Mouse (Mus musculus) hindbrain, embryonic 15.5 days (tissue): ENCODE results near the gene Znhit3. TPM values are rescaled to one million over a fixed set of nuclear protein-coding genes. Genes with fewer than 3 reads are reported as not detected.
A peak's percentile ranks its signal among the peaks of the same experiment; 100 is the strongest.
"Not testable (repeated sequence)": the region's sequence is repeated elsewhere in the genome, so short reads cannot be mapped to it uniquely, and the experiment has no call there.

Experiments used
- ATAC-seq: fragments of 200-750 bp; cut with Nextera tagmentation; 2 replicates; pipeline ENCODE4 v1.8.0; 2017; ENCODE audit warnings: low read depth, moderate number of reproducible peaks, moderate TSS enrichment; ENCODE audit not compliant: low FRiP score
- H3K27ac ChIP-seq: fragments of 300-500 bp; sonication (generic); replicated peaks from 2 replicates; pipeline ENCODE4 v1.5.1; 2015; ENCODE audit warnings: mild to moderate bottlenecking, inconsistent platforms
- H3K27me3 ChIP-seq: fragments of 300-500 bp; sonication (generic); 2 replicates; pipeline ENCODE4 v1.6.1; 2015; ENCODE audit warnings: control low read depth, inconsistent platforms
- H3K36me3 ChIP-seq: fragments of 300-500 bp; sonication (generic); 2 replicates; pipeline ENCODE4 v1.6.1; 2015; ENCODE audit warnings: control low read depth, inconsistent platforms
- H3K4me1 ChIP-seq: fragments of 300-500 bp; sonication (generic); replicated peaks from 2 replicates; pipeline ENCODE4 v1.6.1; 2015; ENCODE audit warnings: control low read depth, inconsistent platforms
- H3K4me2 ChIP-seq: fragments of 300-500 bp; sonication (generic); 2 replicates; pipeline ENCODE4 v1.6.1; 2015; ENCODE audit warnings: moderate library complexity, mild to moderate bottlenecking, inconsistent platforms
- H3K4me3 ChIP-seq: fragments of 300-500 bp; sonication (generic); 2 replicates; pipeline ENCODE4 v1.5.1; 2015; ENCODE audit warnings: mild to moderate bottlenecking, inconsistent platforms
- H3K9ac ChIP-seq: fragments of 300-500 bp; sonication (generic); 2 replicates; pipeline ENCODE4 v1.6.1; 2015; ENCODE audit warnings: inconsistent platforms
- H3K9me3 ChIP-seq: fragments of 300-500 bp; sonication (generic); 2 replicates; pipeline ENCODE4 v1.6.1; 2016; ENCODE audit warnings: control low read depth, inconsistent platforms
- WGBS: fragments of 180-500 bp; shearing (Covaris S2); methylation state at CpG from one replicate; pipeline ENCODE4 v1.1.7; 2015; 5-methylcytosine and 5-hydroxymethylcytosine counted together
- polyA plus RNA-seq: library from polyadenylated mRNA; unstranded; fragments of >200 nt; fragmentation: Nextera tagmentation; extraction: Ambion mirVana; gene quantifications from 2 replicates; pipeline ENCODE4 v1.2.1, GENCODE M21; 2015

Znhit3 gene
- polyA plus RNA-seq, 1 experiment from 2014 or later = 67.9 TPM

- 91% methylated on average over 11 of the region's 11 CpGs for WGBS
- H3K36me3 ChIP-seq = peaks cover 34% of the 10 kb centered on the region
- no peak overlapping the region for H3K27ac ChIP-seq
- no peaks in the 10 kb centered on the region for H3K9me3 ChIP-seq
- no peak for ATAC-seq
- H3K4me3 ChIP-seq = no peak overlapping the region
- no peaks in the 10 kb centered on the region for H3K4me1 ChIP-seq
- H3K27me3 ChIP-seq = no peaks in the 10 kb centered on the region
- no peak overlapping the region for H3K9ac ChIP-seq
- no peak overlapping the region for H3K4me2 ChIP-seq
Measured at GRCm38 (mm10) chr11:84886767-84887511, 29.2 kb downstream of the Znhit3 start.

DNA sequence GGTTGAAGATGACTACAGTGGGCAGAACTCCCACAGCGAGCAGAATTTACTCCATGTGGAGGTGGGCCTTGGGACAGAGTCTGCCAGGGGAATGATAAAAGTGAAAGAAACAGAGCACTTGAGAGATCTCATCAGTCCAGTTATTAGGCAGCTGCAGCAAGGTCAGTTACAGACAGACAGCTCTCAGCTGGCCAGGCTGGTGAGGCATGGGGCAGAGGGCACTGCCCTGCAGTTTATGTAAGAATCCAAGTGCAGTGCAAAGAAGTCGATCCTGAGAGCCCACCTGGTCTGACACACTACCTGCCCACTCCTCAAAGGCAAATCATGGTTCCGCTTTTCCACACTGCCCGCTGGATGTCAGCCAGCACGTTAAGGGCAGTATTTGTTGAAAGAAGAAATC, 29.9 kb downstream of the Znhit3 start:
- ATAC-seq = no peak
- Histone ChIP-seq H3K27ac (no peak overlapping the region), H3K4me2 (no peak overlapping the region), H3K9ac (no peak overlapping the region), H3K27me3 (no peaks in the 10 kb centered on the region), H3K36me3 (peaks cover 34% of the 10 kb centered on the region), H3K9me3 (no peaks in the 10 kb centered on the region), H3K4me1 (peaks cover 3% of the 10 kb centered on the region), H3K4me3 (no peak overlapping the region)
- WGBS = 93% methylated on average over 5 of the region's 5 CpGs

DNA sequence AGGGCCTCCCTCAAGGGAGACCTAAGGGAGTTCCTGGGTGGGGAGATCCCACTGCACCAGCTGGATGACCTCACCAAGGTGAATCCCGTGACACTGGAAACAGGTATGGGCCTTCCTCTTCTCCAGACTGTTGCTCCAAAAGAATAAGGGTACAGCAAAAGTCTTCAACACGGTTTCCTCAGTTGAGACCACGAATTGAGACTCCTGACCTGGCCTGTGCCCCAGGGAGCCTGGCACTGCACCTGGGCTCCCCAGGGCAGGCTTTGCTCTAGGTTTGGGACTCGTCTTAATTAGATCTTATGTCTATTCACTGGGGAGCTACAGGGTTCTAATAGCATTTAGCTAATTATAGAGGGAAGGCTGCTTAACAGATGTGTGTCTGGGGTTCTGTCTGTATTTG, 30.9 kb downstream of the Znhit3 start:
- WGBS = 90% methylated on average over 4 of the region's 4 CpGs
- no peak overlapping the region for H3K4me3 ChIP-seq
- no peak overlapping the region for H3K4me2 ChIP-seq
- H3K27me3 ChIP-seq = no peaks in the 10 kb centered on the region
- no peak overlapping the region for H3K27ac ChIP-seq
- H3K9me3 ChIP-seq = no peaks in the 10 kb centered on the region
- ATAC-seq = no peak
- peaks cover 34% of the 10 kb centered on the region for H3K36me3 ChIP-seq
- peaks cover 11% of the 10 kb centered on the region for H3K4me1 ChIP-seq
- no peak overlapping the region for H3K9ac ChIP-seq

DNA sequence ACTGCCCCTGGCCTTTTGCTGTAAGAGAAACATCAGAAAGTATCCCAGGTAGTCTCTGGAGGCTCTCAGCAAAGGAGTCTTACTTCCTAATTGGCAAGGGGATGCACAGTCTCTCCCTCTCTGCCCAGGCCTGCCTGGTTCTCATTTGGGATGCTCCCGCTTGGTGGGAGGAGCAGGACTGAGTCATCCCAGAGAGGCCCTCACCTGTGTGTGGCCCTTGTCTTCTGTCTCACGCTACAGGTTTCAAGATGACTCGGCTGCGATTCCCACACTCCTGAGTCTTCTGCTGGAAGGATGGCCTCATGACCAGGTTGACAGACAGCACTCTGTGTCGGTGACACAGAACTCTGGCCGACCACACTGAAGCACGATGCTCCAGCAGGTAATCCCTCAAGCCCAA, 33.8 kb downstream of the Znhit3 start:
- H3K9me3 ChIP-seq = no peaks in the 10 kb centered on the region
- peaks cover 16% of the 10 kb centered on the region for H3K36me3 ChIP-seq
- peaks cover 19% of the 10 kb centered on the region for H3K4me1 ChIP-seq
- H3K9ac ChIP-seq = no peak overlapping the region
- no peak overlapping the region for H3K4me2 ChIP-seq
- WGBS = 95% methylated on average over 7 of the region's 7 CpGs
- no peak overlapping the region for H3K4me3 ChIP-seq
- H3K27me3 ChIP-seq = no peaks in the 10 kb centered on the region
- ATAC-seq = no peak
- no peak overlapping the region for H3K27ac ChIP-seq

GRCm38 (mm10) chr11:84880971-84881370, 35.2 kb downstream of the Znhit3 start:
- Histone ChIP-seq H3K4me1 (peaks cover 19% of the 10 kb centered on the region), H3K4me3 (peak overlapping the region; percentile 82), H3K9ac (peak overlapping the region; percentile 88), H3K4me2 (peak overlapping the region; percentile 94), H3K36me3 (peaks cover 13% of the 10 kb centered on the region), H3K27me3 (no peaks in the 10 kb centered on the region), H3K27ac (peak overlapping the region; percentile 91), H3K9me3 (no peaks in the 10 kb centered on the region)
- WGBS = 60% methylated on average over 9 of the region's 9 CpGs
- no peak for ATAC-seq

DNA sequence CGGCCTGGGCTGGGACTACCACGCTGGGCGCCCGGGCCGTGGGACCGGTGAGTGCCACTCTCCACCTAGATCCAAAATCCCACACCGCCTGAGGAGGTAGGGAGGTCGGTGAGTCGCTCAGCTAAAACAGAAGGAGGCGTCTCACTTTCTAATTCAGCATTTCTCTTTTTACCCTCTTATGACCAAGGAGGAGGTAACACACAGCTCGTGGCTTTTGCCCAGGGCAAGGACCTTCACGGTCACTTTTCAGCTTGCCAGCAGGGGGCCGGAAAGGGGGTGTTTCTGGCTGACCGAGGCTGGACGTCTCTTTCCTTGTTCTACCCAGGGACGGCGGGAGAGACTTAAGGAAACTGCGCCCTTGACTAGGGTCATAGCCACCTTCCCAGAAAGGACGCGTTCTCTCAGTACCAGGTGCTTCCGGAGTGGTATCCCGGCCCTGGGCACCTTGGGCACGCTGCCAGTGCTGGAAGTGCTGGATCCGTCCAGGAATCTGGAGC, 35.7 kb downstream of the Znhit3 start:
- Histone ChIP-seq H3K4me3 (peak overlapping the region; percentile 82), H3K36me3 (peaks cover 10% of the 10 kb centered on the region), H3K27me3 (no peaks in the 10 kb centered on the region), H3K27ac (peak overlapping the region; percentile 91), H3K4me1 (peaks cover 19% of the 10 kb centered on the region), H3K9ac (peak overlapping the region; percentile 88), H3K4me2 (peak overlapping the region; percentile 94), H3K9me3 (no peaks in the 10 kb centered on the region)
- under 1% methylated on average over 24 of the region's 24 CpGs for WGBS
- no peak; the same call in none of the 2 replicates for ATAC-seq

DNA sequence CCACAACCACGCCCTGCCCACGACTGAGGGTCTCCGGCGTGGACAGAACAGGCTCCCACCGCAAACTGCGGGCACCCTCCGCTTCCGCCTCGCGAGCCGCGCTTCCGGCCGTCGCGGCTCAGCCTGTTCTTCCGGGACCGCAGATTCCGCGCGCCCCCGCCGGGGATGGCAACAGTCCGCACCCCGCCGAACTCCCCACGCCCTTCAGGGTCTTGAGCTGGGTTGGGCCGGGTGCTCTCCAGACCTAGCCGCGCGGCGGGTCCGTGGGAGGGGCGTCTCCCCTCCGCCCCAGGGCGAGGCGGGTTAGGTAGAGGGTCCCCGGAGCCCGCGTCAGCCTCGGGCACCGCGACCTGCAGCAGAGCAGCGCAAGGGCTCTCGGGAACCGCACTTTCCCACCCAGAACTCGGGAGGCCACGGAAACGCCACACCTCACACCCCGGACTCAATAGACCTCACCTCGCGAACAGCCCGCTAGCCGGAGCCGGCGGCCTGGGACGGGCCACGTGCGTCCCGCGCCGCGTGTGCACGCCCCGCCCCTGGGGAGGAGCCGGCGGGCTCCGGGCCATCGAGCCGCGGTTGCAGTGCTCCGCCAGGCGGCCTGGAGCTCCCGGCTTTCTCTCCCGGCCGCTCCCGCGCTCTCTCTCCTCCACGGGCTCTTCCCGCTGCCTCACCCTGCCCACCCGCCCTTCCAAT, 36.2 kb downstream of the Znhit3 start, which contains the start of the genes Myo19 and Pigw:
Gene Myo19, plus strand, starts transcription at position 377 of the 693 bp plus-strand sequence.
Gene Pigw, minus strand, starts transcription at position 514 of the 693 bp plus-strand sequence.
- Histone ChIP-seq H3K27ac (peak within 1 kb of the TSS; percentile 91), H3K4me1 (peaks cover 19% of the 10 kb centered on the region), H3K4me2 (peak within 1 kb of the TSS; percentile 94), H3K4me3 (peak within 1 kb of the TSS; percentile 82), H3K9ac (peak within 1 kb of the TSS; percentile 88), H3K9me3 (no peaks in the 10 kb centered on the region), H3K27me3 (no peaks in the 10 kb centered on the region), H3K36me3 (peaks cover 4% of the 10 kb centered on the region)
- peak; percentile 95 for ATAC-seq
- under 1% methylated on average over 78 of the region's 81 CpGs for WGBS

- ATAC-seq = 0 out of 2 replicates have a peak, but pooled peaks have one; percentile 2
- H3K36me3 ChIP-seq = peaks cover 2% of the 10 kb centered on the region
- no peaks in the 10 kb centered on the region for H3K9me3 ChIP-seq
- peak overlapping the region; percentile 88 for H3K9ac ChIP-seq
- H3K27ac ChIP-seq = peak overlapping the region; percentile 91
- H3K4me3 ChIP-seq = peak overlapping the region; percentile 82
- peak overlapping the region; percentile 94 for H3K4me2 ChIP-seq
- whole genome bisulfite sequencing = 25% methylated on average over 7 of the region's 7 CpGs
- peaks cover 19% of the 10 kb centered on the region for H3K4me1 ChIP-seq
- H3K27me3 ChIP-seq = no peaks in the 10 kb centered on the region
Measured at GRCm38 (mm10) chr11:84879007-84879771, 37.0 kb downstream of the Znhit3 start.

GRCm38 (mm10) chr11:84876020-84876419, 40.1 kb downstream of the Znhit3 start:
- not testable (repeated sequence) for ATAC-seq, H3K9me3 ChIP-seq, H3K36me3 ChIP-seq, H3K27me3 ChIP-seq, H3K9ac ChIP-seq, H3K4me2 ChIP-seq, H3K27ac ChIP-seq, H3K4me3 ChIP-seq
- peaks cover 20% of the 10 kb centered on the region for H3K4me1 ChIP-seq
- 75% methylated on average over 1 of the region's 1 CpGs for WGBS

DNA sequence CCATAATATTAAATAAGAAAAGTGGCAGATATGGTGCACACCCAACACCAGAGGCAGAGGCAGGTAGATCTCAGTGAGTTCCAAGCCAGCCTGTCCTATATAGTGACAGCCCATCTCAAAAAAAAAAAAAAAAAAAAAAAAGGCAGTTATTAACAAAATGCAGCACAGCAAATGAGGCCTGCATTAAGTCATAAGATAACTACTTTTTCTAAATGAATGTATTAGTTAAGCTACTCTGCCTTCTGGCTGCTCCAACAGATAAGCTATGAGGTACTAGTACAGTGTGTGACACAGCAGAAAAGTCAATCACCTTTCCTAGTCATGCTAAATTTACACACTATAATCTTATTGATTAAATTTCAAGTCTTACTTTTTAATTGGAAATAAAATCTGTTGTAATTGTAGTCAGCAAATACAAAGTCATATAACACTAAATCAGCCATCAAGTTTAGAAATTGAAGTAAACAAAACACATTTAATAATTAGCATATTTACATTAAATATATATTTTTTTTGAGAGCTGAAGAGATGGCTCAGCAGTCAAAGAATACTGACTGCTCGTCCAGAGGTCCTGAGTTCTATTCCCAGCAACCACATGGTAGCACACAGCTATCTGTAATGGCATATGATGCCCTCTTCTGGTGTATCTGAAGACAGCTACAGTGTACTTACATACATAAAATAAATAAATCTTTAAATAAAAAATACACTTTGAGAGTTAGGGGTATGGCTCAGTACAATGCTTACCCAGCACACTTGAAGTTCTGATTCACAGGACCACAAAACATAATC, 42.9 kb downstream of the Znhit3 start:
- H3K36me3 ChIP-seq = no peaks in the 10 kb centered on the region
- H3K27ac ChIP-seq = no peak overlapping the region
- H3K4me1 ChIP-seq = peaks cover 15% of the 10 kb centered on the region
- H3K4me2 ChIP-seq = no peak overlapping the region
- H3K4me3 ChIP-seq = no peak overlapping the region
- H3K9me3 ChIP-seq = no peaks in the 10 kb centered on the region
- ATAC-seq = no peak
- no peak overlapping the region for H3K9ac ChIP-seq
- WGBS = 61% methylated on average over 1 of the region's 1 CpGs
- no peaks in the 10 kb centered on the region for H3K27me3 ChIP-seq

GRCm38 (mm10) chr11:84871548-84872069, 44.6 kb downstream of the Znhit3 start:
- no peaks in the 10 kb centered on the region for H3K27me3 ChIP-seq
- ATAC-seq = no peak
- peak overlapping the region; percentile 66 for H3K4me2 ChIP-seq
- peak overlapping the region; percentile 95 for H3K9ac ChIP-seq
- H3K4me3 ChIP-seq = peak overlapping the region; percentile 88
- peak overlapping the region; percentile 100 for H3K27ac ChIP-seq
- WGBS = 78% methylated on average over 4 of the region's 4 CpGs
- H3K9me3 ChIP-seq = no peaks in the 10 kb centered on the region
- no peaks in the 10 kb centered on the region for H3K36me3 ChIP-seq
- H3K4me1 ChIP-seq = peaks cover 25% of the 10 kb centered on the region
